Mouse (Mus musculus) neural tube, embryonic 12.5 days (tissue): Measurements from ENCODE around the gene Ccn5. TPM values are rescaled to one million over a fixed set of nuclear protein-coding genes. Genes with fewer than 3 reads are reported as not detected.

Source experiments
- ATAC-seq: fragments of 200-750 bp; cut with Nextera tagmentation; 2 replicates; pipeline ENCODE4 v1.8.0; 2017; ENCODE audit warnings: low read depth, mild to moderate bottlenecking, moderate TSS enrichment, moderate library complexity; ENCODE audit not compliant: low FRiP score
- H3K27ac ChIP-seq: fragments of 300-500 bp; sonication (generic); 2 replicates; pipeline ENCODE4 v1.5.1; 2016
- H3K27me3 ChIP-seq: fragments of 300-500 bp; sonication (generic); replicated peaks from 2 replicates; pipeline ENCODE4 v1.6.1; 2016; ENCODE audit warnings: mild to moderate bottlenecking
- H3K36me3 ChIP-seq: fragments of 300-500 bp; sonication (generic); 2 replicates; pipeline ENCODE4 v1.6.1; 2016; ENCODE audit warnings: mild to moderate bottlenecking
- H3K4me1 ChIP-seq: fragments of 300-500 bp; sonication (generic); 2 replicates; pipeline ENCODE4 v1.6.1; 2016
- H3K4me2 ChIP-seq: fragments of 300-500 bp; sonication (generic); replicated peaks from 2 replicates; pipeline ENCODE4 v1.6.1; 2016; ENCODE audit warnings: mild to moderate bottlenecking
- H3K4me3 ChIP-seq: fragments of 300-500 bp; sonication (generic); 2 replicates; pipeline ENCODE4 v1.5.1; 2016
- H3K9ac ChIP-seq: fragments of 300-500 bp; sonication (generic); 2 replicates; pipeline ENCODE4 v1.6.1; 2016; ENCODE audit warnings: mild to moderate bottlenecking
- H3K9me3 ChIP-seq: fragments of 300-500 bp; sonication (generic); 2 replicates; pipeline ENCODE4 v1.6.1; 2016; ENCODE audit warnings: mild to moderate bottlenecking
- WGBS: fragments of 180-500 bp; shearing (Covaris S2); methylation state at CpG from one replicate; pipeline ENCODE4 v1.1.7; 2016; 5-methylcytosine and 5-hydroxymethylcytosine counted together
- polyA plus RNA-seq: library from polyadenylated mRNA; unstranded; fragments of >200 nt; fragmentation: Nextera tagmentation; extraction: Ambion mirVana; gene quantifications from 2 replicates; pipeline ENCODE4 v1.2.1, GENCODE M21; 2016

Gene Ccn5
- polyA plus RNA-seq, 1 experiment from 2014 or later, result 0.14 TPM

GRCm38 (mm10) chr2:163809166-163809565 lies 11.5 kb upstream of the Ccn5 start:
- Histone ChIP-seq H3K9ac (no peak overlapping the region), H3K4me3 (no peak overlapping the region), H3K4me2 (no peak overlapping the region), H3K4me1 (no peaks in the 10 kb centered on the region; the same call in 1 of the 2 replicates), H3K27me3 (no peaks in the 10 kb centered on the region), H3K9me3 (no peaks in the 10 kb centered on the region), H3K27ac (no peak overlapping the region), H3K36me3 (no peaks in the 10 kb centered on the region)
- ATAC-seq, result no peak
- 89% methylated on average over 4 of the region's 4 CpGs for WGBS

DNA sequence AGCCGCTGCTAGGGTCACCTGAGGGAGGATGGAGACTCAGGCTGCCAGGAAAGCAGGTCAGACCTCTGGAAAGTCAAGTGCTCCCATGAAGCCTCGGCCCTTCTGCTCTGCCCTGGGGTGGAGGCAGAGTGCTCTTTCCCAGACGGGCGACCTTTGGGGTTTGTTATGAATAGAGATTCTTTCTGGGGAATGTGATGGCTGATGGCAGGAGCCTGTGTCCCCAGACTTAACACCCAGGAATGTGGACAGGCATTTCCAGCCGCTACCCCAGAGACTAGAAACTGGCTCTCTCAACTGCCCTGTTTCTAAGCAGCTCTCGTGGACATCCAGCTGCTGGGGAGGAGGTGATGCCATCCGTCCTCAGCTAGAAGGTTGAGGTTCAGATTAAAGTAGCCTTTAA lies 11.0 kb upstream of the Ccn5 start:
- no peak for ATAC-seq
- no peak overlapping the region for H3K4me2 ChIP-seq
- WGBS, result 73% methylated on average over 7 of the region's 7 CpGs
- no peak overlapping the region for H3K27ac ChIP-seq
- H3K27me3 ChIP-seq, result no peaks in the 10 kb centered on the region
- H3K4me1 ChIP-seq, result no peaks in the 10 kb centered on the region; the same call in 1 of the 2 replicates
- no peaks in the 10 kb centered on the region for H3K9me3 ChIP-seq
- no peaks in the 10 kb centered on the region for H3K36me3 ChIP-seq
- H3K4me3 ChIP-seq, result no peak overlapping the region
- no peak overlapping the region for H3K9ac ChIP-seq

DNA sequence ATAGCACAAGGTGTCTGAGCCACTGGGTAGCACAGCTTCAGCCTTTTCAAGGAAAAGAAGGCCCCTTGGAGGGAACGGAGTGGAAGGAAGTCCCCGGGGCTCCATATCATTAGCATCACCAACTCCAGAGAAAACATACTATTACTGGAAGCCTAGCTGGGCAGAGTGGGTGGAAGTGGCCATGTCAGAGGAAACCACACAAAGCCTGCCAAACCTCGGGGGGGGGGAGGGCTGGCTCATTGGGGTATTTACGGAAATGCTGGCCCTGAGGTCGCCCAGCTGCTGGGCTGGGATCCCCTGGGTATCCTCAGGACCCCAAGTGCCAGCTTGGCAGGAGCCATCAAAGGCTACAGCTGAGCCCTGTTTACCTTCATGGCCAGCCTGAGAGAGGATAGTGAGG lies 7.6 kb upstream of the Ccn5 start:
- no peaks in the 10 kb centered on the region for H3K36me3 ChIP-seq
- no peak overlapping the region for H3K27ac ChIP-seq
- no peak overlapping the region for H3K4me2 ChIP-seq
- H3K9me3 ChIP-seq, result no peaks in the 10 kb centered on the region
- H3K4me1 ChIP-seq, result no peaks in the 10 kb centered on the region; the same call in 1 of the 2 replicates
- ATAC-seq, result no peak
- H3K4me3 ChIP-seq, result no peak overlapping the region
- 55% methylated on average over 5 of the region's 5 CpGs for WGBS
- H3K9ac ChIP-seq, result no peak overlapping the region
- no peaks in the 10 kb centered on the region for H3K27me3 ChIP-seq

GRCm38 (mm10) chr2:163814739-163815465 lies 5.8 kb upstream of the Ccn5 start:
- WGBS, result 83% methylated on average over 9 of the region's 9 CpGs

GRCm38 (mm10) chr2:163823248-163823647 lies 2.6 kb downstream of the Ccn5 start:
- H3K27ac ChIP-seq, result no peak overlapping the region
- H3K36me3 ChIP-seq, result no peaks in the 10 kb centered on the region
- WGBS, result 12% methylated on average over 4 of the region's 4 CpGs
- no peak overlapping the region for H3K9ac ChIP-seq
- no peaks in the 10 kb centered on the region for H3K27me3 ChIP-seq
- H3K4me1 ChIP-seq, result no peaks in the 10 kb centered on the region
- no peak for ATAC-seq
- H3K4me3 ChIP-seq, result no peak overlapping the region
- H3K4me2 ChIP-seq, result peak overlapping the region; percentile 41
- H3K9me3 ChIP-seq, result no peaks in the 10 kb centered on the region

More at GRCm38 (mm10) chr2:163814739-163815465, 5.8 kb upstream of the Ccn5 start:
- no peak for ATAC-seq
- no peaks in the 10 kb centered on the region; the same call in 1 of the 2 replicates for H3K4me1 ChIP-seq
- no peaks in the 10 kb centered on the region for H3K36me3 ChIP-seq
- no peak overlapping the region for H3K27ac ChIP-seq
- no peak overlapping the region for H3K9ac ChIP-seq
- no peak overlapping the region for H3K4me3 ChIP-seq
- no peaks in the 10 kb centered on the region for H3K27me3 ChIP-seq
- H3K9me3 ChIP-seq, result no peaks in the 10 kb centered on the region
- H3K4me2 ChIP-seq, result no peak overlapping the region

- Histone ChIP-seq H3K36me3 (no peaks in the 10 kb centered on the region), H3K4me2 (peak overlapping the region; percentile 41), H3K9me3 (no peaks in the 10 kb centered on the region), H3K4me3 (no peak overlapping the region), H3K27ac (no peak overlapping the region), H3K4me1 (no peaks in the 10 kb centered on the region), H3K27me3 (no peaks in the 10 kb centered on the region), H3K9ac (no peak overlapping the region)
- no peak for ATAC-seq
- WGBS, result 16% methylated on average over 11 of the region's 11 CpGs
Measured at GRCm38 (mm10) chr2:163823771-163824170, 3.1 kb downstream of the Ccn5 start.

DNA sequence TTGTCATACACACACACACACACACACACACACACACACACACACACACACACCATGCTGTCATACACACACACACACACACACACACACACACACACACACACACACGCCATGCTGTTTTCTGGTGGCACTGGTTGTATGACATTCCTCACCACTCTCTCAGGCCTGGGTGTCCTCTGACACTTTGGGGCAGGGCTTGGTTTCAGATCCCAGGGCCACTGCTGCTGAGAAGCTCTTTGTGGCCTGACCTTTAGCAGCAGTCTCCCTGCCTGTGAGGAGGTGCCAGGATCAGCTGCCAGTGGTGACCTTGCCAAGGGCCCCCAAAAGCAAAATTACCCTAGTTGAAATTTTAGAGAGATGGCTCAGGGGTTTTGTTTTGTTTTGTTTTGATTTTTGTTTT lies 5.2 kb downstream of the Ccn5 start:
- no peak for ATAC-seq
- Histone ChIP-seq H3K4me1 (no peaks in the 10 kb centered on the region), H3K27ac (no peak overlapping the region), H3K36me3 (no peaks in the 10 kb centered on the region), H3K4me2 (no peak overlapping the region), H3K4me3 (no peak overlapping the region), H3K9ac (no peak overlapping the region), H3K9me3 (no peaks in the 10 kb centered on the region), H3K27me3 (no peaks in the 10 kb centered on the region)
- 78% methylated on average over 1 of the region's 1 CpGs for WGBS

GRCm38 (mm10) chr2:163826494-163826893 lies 5.8 kb downstream of the Ccn5 start:
- Histone ChIP-seq H3K9me3 (no peaks in the 10 kb centered on the region), H3K4me3 (no peak overlapping the region), H3K4me1 (no peaks in the 10 kb centered on the region), H3K36me3 (no peaks in the 10 kb centered on the region), H3K4me2 (no peak overlapping the region), H3K9ac (no peak overlapping the region), H3K27ac (no peak overlapping the region), H3K27me3 (no peaks in the 10 kb centered on the region)
- WGBS, result 82% methylated on average over 5 of the region's 5 CpGs
- no peak for ATAC-seq

DNA sequence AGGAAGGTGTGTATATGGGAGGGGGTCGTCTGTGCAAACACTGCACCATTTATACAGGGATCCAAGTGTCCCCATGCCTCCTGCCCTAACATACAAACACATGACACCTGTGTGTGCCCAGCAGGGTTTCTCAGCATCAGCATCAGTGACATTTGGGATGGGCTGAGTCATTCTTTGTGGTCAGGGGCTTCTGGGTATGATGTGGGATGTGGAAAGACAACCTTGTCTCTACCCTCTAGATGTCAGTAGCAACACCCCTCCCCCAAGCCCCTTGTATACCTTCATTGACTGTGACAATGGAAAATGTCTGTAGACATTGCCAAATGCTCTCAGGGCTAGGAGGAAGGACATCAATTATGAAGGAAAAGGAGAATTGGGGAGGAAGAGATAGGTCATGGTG lies 10.5 kb downstream of the Ccn5 start:
- Histone ChIP-seq H3K4me3 (no peak overlapping the region), H3K9me3 (no peaks in the 10 kb centered on the region), H3K27ac (no peak overlapping the region), H3K27me3 (no peaks in the 10 kb centered on the region), H3K4me1 (no peaks in the 10 kb centered on the region), H3K4me2 (no peak overlapping the region), H3K9ac (no peak overlapping the region), H3K36me3 (no peaks in the 10 kb centered on the region)
- 60% methylated on average over 1 of the region's 1 CpGs for WGBS
- no peak for ATAC-seq

- Histone ChIP-seq H3K9ac (no peak overlapping the region), H3K4me1 (no peaks in the 10 kb centered on the region), H3K27me3 (no peaks in the 10 kb centered on the region), H3K36me3 (no peaks in the 10 kb centered on the region), H3K9me3 (no peaks in the 10 kb centered on the region), H3K27ac (no peak overlapping the region), H3K4me2 (no peak overlapping the region), H3K4me3 (no peak overlapping the region)
- 29% methylated on average over 9 of the region's 9 CpGs for WGBS
- ATAC-seq, result no peak
Measured at GRCm38 (mm10) chr2:163838043-163838442, 17.4 kb downstream of the Ccn5 start.

DNA sequence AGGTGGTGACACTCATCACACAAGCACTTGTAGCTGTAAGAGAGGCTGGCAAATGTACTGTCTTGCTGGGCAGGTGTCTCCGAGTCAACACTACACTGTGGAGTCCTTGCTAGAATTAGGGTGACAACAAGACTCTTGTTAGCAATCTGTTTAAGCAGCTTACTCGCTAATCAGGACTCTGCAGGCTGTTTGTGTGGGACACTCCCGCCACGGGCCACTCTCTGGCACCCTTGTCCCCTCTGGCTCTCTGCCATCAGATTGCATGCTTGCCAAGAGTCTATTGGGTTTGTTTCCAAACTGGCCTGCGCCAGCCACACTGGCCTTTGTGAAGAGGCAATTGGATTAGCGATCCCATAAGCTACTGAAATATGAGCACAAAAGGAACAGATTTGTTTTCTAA lies 18.9 kb downstream of the Ccn5 start:
- H3K27ac ChIP-seq, result no peak overlapping the region
- H3K27me3 ChIP-seq, result no peaks in the 10 kb centered on the region
- no peak overlapping the region for H3K4me2 ChIP-seq
- WGBS, result 63% methylated on average over 6 of the region's 6 CpGs
- no peaks in the 10 kb centered on the region for H3K36me3 ChIP-seq
- no peak for ATAC-seq
- H3K4me1 ChIP-seq, result no peaks in the 10 kb centered on the region
- H3K9ac ChIP-seq, result no peak overlapping the region
- H3K4me3 ChIP-seq, result no peak overlapping the region
- H3K9me3 ChIP-seq, result no peaks in the 10 kb centered on the region

DNA sequence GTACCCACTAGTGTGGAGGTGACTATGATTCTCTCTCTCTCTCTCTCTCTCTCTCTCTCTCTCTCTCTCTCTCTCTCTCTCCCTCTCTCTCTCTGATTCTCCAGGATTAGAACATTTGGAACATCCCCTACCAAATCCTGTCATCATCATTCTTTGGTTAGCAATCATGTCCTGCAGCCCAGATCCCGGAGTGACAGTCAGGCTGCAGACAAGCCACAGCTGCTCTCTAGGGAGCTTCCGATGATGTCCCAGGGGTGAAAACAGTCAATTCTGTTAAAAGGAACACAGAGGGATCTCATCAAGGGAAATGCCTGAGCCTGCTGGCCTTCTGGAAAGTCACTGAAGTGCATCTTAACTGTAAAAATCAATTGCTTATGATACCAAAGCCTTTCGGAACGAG lies 21.4 kb downstream of the Ccn5 start:
- Histone ChIP-seq H3K4me2 (no peak overlapping the region), H3K4me1 (no peaks in the 10 kb centered on the region), H3K27me3 (no peaks in the 10 kb centered on the region), H3K4me3 (no peak overlapping the region), H3K27ac (no peak overlapping the region), H3K9me3 (no peaks in the 10 kb centered on the region), H3K36me3 (no peaks in the 10 kb centered on the region), H3K9ac (no peak overlapping the region)
- WGBS, result 73% methylated on average over 4 of the region's 4 CpGs
- no peak for ATAC-seq

DNA sequence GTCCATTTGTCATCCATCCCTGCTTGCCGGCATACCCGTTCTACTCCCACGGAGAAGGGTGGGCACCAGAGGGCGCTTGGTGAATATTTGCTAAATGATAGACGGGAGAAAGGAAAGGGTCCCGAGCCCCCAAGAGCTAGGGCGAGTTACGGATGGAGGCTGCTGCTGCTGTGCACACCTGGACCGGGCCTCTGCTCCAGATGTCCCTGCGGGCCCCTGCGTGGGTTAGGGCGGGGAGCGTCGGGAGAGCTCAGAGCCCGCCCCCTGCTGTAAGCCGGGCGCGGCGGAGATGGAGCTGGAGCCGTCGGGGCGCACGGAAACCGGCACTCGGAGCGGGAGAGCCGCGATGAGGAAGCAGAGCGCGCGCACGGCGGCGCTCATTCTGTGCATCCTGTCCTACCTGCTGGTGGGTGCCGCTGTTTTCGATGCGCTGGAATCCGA lies 32.8 kb downstream of the Ccn5 start, which contains the start of gene Kcnk15:
TSS of gene Kcnk15 (plus strand) at position 191 of the 441 bp plus-strand sequence.
- Histone ChIP-seq H3K27me3 (peaks cover 84% of the 10 kb centered on the region), H3K36me3 (no peaks in the 10 kb centered on the region), H3K4me2 (peak within 1 kb of the TSS; percentile 38), H3K4me3 (peak within 1 kb of the TSS; percentile 18; the same call in 1 of the 2 replicates), H3K9ac (no peak within 1 kb of the TSS), H3K9me3 (no peaks in the 10 kb centered on the region), H3K4me1 (no peaks in the 10 kb centered on the region), H3K27ac (no peak within 1 kb of the TSS)
- 1% methylated on average over 38 of the region's 38 CpGs for WGBS
- no peak for ATAC-seq
